Mouse (Mus musculus) adrenal gland, postnatal 10 days (tissue): ENCODE results near the gene Gm20737. TPM values are rescaled to one million over a fixed set of nuclear protein-coding genes. Genes with fewer than 3 reads are reported as not detected.
"Not testable (repeated sequence)": the region's sequence is repeated elsewhere in the genome, so short reads cannot be mapped to it uniquely, and the experiment has no call there.

ENCODE experiments used
- DNase-seq: peaks from one replicate; pipeline ENCODE4 v3.0.0; 2021; ENCODE audit warnings: mixed read lengths
- long read RNA-seq, 2 experiments: library from polyadenylated mRNA; stranded (forward); transcript quantifications; one replicate each; pipeline ENCODE4 v2.0.0; 2021
- total RNA-seq, 2 experiments: library from RNA; stranded (reverse); gene quantifications; 2 replicates each; pipeline ENCODE4 v1.2.3; 2021

The Gm20737 gene
- not detected for total RNA-seq
- long read RNA-seq, experiment 1 = 0 reads
- long read RNA-seq, experiment 2 = 0 reads

- not testable (repeated sequence) for DNase-seq
Measured at GRCm38 (mm10) chrY:10535942-10536341, at the start of gene Gm20737. TSS of gene Gm20737 (minus strand) at chrY:10536042.

- DNase-seq = not testable (repeated sequence)
Measured at GRCm38 (mm10) chrY:10553153-10553552, 17.3 kb upstream of the Gm20737 start, which contains the start of gene Gm21775. TSS of gene Gm21775 (plus strand) at chrY:10553453.

Other genes with a start within 250 kb of the Gm20737 start
- gene Gm20834, start 211.5 kb downstream of the Gm20737 start, total RNA-seq = not detected
- gene Gm28510, start 123.3 kb downstream of the Gm20737 start, total RNA-seq = not detected
- not detected for gene Gm21775, start 17.4 kb upstream of the Gm20737 start, total RNA-seq
- not detected for gene Gm21900, start 80.3 kb upstream of the Gm20737 start, total RNA-seq
- gene Gm20777, start 216.4 kb upstream of the Gm20737 start, total RNA-seq = not detected